Mouse (Mus musculus) ES-Bruce4 (cell line): ENCODE data around the gene Tbk1.

Source experiments
- CTCF ChIP-seq: IDR thresholded peaks from one replicate; pipeline ENCODE4 v1.8.1; 2011; ENCODE audit warnings: low read depth, low read length
- EP300 ChIP-seq: IDR thresholded peaks from 2 replicates; pipeline ENCODE4 v1.6.1; 2011; ENCODE audit warnings: low read depth, low read length; ENCODE audit not compliant: insufficient read depth
- POLR2A ChIP-seq: IDR thresholded peaks from one replicate; pipeline ENCODE4 v1.8.1; 2011; ENCODE audit warnings: low read length; ENCODE audit not compliant: insufficient read depth

DNA sequence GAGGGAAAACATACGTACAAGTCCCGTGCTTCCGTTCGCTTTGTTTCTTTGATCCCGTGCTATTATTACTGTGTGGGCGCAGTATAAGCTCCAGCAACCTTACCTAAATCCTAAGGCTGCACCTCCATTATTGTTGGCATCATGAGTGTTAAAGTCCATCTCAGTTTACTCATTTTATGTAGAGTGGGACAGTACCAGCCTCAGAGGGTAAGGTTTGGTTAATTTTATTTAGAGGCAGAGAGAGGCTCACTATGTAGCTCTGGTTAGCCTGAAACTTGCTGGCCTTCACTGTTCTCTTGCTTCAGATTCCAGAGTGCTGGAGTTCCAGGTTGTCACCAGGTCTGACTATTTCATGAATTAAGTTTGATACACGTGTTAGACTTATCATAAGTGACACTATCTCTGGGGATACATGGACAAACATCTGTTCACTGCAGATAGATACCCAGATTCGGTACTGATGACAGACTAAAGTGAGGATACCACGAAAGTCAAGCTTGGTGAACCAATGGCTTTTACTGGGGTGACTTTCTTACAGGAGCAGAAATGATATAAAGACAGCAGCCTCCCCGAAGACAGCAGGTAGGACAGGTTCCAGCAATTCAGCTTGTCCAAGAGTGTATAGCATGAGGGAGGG lies 40.7 kb upstream of the Tbk1 start:
- TF ChIP-seq CTCF (no peak), POLR2A (no peak), EP300 (no peak)
